Mouse (Mus musculus) left cerebral cortex, adult 8-10 months (tissue): Measurements from ENCODE around the gene Lyrm7. TPM values are rescaled to one million over a fixed set of nuclear protein-coding genes. Genes with fewer than 3 reads are reported as not detected.
"Not testable (repeated sequence)": the region's sequence is repeated elsewhere in the genome, so short reads cannot be mapped to it uniquely, and the experiment has no call there.

Source experiments
- DNase-seq, 2 experiments: peaks; one replicate each; pipeline ENCODE4 v3.0.0; 2022; ENCODE audit warnings: low spot score in 2 of 2
- total RNA-seq, 4 experiments: library from RNA; stranded (reverse); gene quantifications; 2 replicates each; pipeline ENCODE4 v1.2.4; 2022

The Lyrm7 gene
- total RNA-seq, 4 experiments from 2014 or later: 23.4 to 37.9 (median 27.9) TPM

DNA sequence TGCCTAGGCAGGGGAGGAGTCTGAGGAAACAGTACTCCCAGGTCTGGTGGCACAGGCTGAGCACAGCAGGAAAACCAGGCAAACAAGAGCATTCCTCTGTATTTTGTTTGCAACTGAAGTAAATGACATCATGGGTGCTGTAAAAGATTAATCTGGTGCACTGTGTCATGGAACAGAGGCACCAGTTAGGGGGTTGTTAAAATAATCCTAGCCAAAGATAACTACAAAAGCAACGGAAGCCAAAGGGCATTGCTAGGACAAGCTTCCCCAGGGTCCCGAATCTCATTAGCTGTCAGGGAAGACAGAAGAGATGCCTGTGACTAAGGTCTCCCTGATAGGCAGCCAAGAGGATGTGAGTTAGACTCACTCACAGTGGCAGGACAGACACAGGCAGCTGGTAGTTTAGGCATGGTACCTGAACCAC lies 20.3 kb upstream of the Lyrm7 start:
- no peak for DNase-seq

DNA sequence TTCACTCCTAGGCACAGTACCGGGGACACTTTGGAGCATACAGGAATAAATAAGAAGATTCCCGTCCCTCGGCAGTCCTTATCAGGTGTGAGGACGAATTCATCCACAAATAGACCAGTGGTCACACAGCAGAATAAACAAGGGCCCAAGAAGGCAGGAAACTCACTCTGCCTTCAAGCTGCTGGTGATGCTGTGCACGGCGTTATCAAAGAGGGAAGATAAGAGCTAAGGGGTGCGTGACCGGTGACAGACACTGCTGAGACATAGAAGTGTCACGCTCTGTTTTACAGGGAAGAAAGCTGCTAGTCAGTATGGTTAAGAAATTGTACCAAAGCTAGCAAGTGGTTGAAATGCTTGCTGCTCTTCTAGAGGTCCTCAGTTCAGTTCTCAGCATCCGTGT lies 19.2 kb upstream of the Lyrm7 start:
- no peak for DNase-seq

DNA sequence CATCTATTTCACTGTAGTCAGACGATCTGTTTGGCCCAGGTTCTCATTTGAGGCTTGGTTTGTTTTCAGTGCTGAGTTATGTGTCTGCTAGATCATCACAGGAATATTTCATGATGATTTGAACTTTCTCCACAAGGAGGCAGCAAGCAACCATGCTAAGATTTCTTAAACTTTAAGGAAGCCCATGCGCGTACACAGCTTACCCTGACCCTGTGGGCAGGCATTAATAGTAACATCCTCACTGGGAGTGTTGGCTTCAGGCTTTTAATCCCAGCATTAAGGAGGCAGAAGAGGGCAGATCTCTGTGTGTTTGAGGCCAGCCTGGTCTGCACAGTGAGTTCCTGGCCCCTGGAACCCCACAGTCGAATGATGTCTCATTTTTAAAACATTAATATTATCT lies 18.7 kb upstream of the Lyrm7 start:
- DNase-seq: no peak

DNA sequence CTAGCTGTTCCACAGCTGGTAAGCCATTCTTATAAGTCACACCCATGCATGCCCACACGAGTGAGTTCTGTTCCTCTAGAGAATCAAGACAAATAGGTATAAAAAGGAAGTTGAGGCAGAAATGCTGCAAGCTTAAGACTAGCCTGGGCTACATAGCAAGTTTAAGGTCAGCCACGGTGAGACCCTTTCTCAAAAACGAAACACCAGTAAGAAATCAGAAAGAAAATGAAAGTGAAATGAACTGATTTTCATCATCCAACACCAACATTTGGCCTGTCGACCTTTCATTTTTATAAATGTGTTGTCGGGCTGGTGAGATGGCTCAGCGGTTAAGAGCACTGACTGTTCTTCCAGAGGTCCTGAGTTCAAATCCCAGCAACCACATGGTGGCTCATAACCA lies 18.2 kb upstream of the Lyrm7 start:
- no peak for DNase-seq

DNA sequence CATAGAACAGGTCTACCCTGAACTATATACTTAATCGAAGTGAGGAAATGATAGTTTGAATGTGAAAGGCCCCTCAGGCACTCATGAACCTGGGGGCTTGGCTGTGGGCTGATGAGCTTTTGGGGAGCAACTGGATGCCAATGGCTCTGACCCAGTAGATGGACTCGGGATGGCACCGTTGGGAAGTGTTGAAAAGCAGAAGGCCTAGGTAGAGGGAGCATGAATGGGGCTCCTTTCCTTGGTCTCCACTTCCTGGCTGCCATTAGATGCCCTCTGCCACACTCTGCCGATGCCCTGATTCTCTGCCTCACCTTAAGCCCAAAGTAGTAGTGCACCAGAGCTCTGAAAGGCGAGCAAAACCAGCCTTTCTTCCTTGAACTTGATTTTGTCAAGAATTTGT lies 15.3 kb upstream of the Lyrm7 start:
- DNase-seq: no peak

DNA sequence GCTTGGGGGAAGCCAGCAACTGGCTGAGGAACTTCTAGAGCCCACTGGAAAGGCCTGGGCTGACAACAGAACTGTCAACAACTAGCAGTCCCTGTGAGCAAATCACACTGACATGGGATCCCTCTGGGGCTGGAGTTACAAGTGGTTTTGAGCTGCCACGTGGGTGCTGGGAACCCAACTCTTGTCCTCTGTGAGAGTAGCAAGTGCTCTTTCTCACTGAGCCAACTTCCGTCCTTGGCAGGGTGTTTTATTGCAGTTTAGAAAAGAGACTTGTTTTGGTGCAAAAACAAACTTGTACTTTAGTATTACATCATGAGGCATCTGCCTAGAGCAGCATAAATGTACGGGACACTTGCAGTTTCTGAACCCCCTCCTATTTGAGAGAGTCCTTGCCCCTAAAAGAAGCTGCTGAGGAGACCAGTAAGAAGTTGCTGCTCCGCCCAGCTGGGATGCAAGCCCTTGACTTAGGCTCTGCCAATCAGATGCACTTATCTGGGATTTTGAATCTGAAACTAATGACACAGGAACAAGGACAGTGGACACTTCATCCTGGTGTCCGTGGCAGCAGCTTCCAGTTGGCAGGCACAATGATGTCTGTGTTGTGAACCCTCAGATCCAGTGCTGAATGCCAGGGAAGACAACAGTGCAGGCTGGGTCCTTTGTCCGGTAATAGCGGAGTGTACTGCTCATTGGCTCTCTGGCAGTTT lies 11.3 kb upstream of the Lyrm7 start:
- DNase-seq: no peak

DNA sequence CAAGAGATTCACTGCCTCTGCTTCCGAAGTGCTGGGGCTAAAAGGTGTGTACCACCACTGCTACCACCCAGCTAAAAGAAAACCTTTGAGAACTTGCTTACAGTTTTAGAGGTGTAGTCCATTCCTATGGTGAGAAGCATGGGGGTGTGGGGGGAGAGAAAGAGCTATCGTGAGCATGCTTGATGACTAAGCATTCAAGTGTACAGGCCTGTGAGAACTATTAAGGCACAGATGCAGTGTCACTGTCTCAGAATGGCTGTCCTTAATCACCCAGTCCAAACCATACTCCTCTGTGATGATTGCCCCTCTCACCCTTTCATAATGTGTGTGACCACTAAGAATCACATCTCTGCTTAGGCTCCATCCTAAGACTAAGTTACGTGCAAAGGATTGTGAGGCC lies 8.6 kb upstream of the Lyrm7 start:
- no peak for DNase-seq

DNA sequence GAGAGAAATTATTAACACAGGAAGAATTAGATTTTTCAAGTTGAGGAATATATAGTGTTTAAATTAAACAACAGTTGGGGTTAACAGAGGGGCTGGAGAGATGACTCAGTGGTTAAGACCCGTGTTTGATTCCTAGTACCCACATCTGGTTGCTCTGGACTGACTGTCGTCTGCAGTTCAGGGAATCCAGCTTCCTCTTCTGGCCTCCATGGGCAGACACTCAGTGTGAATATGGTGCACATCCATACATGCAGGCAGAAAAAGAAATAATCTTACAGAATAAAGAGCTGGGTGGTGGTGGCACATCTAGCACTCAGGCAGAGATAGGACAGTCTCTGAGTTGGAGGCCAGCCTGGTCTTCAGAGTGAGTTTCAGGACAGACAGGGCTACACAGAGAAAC lies 7.7 kb upstream of the Lyrm7 start:
- no peak for DNase-seq

DNA sequence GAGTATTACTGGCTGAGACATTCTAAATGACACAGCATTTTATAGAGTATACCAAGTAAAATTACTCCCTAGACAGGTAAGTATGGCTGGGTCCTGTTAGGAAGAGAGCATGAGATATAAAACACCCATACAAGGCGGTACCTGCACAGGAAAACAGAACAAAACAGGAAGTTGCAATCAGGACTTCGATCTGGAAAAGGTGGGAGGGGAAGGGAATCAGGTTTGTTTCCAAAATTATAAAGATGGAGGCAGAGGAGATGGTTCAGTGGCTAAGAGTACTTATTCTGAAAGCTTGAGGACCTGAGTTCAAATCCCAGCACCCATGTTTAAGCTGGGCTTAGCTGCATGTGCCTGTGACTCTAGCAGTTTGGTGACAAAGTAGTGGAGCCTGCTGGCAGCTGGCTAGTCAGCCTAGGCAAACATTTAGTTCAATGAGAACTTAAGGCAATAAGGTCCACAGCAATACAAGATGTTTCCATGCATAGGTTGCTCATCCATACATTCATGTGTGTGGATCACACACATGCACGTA lies 7.3 kb upstream of the Lyrm7 start:
- DNase-seq: no peak

DNA sequence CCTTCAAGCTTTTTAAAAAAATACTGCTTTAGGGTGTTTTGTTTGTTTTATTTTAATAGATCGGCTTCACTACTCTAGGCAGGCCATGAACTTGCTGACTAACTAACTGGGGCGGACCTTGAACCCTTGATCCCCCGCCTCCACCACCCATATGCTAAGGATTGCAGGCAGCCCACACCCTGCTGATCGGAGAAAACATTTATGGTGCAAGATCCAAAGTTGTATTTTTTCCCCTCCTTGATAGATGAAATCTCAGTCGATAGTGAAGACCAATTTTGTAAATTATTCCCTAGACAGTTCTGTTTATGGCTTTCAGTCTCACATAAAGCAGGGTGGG lies 6.3 kb upstream of the Lyrm7 start:
- no peak for DNase-seq

DNA sequence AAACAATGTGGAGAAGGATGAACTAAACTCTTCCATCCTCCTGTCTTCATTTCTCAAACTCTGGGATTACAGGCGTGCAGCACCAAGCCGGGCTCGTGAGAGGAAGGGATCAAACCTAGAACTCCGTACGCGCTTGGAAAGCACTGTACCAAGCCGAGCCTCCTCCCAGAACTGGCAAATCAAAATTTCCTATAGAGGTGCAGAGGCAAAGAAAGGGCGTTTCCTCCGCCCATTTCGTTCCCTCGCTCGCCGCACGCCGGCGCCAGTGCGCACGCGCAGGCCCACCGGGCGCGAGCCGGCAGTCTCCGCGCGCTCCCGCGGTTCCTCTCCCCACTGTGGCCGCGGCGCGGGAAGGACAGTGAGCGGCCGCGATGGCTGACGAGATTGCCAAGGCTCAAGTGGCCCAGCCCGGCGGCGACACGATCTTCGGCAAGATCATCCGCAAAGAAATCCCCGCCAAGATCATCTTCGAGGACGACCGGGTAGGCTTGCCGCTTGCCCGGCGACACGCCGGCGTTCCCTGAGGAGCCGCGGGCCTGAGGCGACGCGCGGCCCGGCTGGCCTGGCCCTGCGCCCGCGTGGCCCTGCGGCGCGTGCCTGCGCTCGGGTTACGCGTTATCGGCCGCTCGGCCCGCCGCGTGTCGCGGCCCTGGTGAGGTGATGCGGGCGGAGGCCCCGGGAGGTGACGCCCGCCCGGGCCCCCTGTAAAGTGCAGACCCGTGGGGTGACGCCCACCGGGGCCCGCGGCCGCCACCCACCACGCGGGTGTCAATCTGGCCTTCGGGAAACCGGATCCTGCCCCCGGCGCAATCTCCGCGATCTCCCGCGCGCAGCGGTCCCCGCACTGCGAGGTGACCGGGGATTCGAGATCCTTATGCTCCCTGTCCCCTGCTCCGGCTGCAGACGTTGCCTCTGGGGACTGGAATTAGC lies 5.7 kb upstream of the Lyrm7 start, which contains the start of gene Hint1:
Hint1 (plus strand) TSS at position 265 of the 930 bp plus-strand sequence.
- DNase-seq: peak; percentile 84 to 85

DNA sequence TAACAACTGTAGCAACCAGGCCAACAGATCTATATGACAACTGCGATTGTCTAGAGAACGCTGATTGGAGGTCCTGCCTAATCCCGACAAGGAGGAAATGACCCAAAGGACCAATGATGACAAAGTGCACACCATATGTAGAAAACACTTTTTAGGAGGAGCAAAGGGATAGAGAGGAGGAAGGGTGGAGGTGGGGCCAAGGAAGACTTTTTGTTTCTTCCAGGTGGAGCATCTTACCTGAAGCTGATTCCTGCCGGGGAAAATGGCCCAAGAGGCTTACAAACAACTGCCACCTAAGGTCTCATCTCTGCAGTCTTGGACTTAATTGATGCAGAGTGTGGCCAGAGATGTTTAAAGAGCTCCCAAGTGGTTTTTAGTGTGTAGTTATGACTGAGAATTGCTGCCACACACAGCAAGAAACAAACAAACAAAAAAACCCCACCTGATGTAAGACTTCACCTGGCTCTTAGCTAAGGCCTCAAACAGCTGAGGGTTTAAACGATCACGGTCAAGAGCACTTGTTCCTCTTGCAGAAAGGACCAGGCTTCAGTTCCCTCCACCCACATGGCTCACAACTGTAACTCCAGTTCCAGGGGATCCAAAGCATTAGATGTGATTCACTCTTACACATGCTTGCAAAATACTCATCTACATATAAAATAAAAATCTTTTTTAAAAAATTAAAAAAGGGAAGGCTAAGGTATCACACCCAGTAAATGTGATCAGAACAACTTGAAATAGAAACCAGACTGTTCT lies 4.8 kb upstream of the Lyrm7 start:
- no peak for DNase-seq

DNA sequence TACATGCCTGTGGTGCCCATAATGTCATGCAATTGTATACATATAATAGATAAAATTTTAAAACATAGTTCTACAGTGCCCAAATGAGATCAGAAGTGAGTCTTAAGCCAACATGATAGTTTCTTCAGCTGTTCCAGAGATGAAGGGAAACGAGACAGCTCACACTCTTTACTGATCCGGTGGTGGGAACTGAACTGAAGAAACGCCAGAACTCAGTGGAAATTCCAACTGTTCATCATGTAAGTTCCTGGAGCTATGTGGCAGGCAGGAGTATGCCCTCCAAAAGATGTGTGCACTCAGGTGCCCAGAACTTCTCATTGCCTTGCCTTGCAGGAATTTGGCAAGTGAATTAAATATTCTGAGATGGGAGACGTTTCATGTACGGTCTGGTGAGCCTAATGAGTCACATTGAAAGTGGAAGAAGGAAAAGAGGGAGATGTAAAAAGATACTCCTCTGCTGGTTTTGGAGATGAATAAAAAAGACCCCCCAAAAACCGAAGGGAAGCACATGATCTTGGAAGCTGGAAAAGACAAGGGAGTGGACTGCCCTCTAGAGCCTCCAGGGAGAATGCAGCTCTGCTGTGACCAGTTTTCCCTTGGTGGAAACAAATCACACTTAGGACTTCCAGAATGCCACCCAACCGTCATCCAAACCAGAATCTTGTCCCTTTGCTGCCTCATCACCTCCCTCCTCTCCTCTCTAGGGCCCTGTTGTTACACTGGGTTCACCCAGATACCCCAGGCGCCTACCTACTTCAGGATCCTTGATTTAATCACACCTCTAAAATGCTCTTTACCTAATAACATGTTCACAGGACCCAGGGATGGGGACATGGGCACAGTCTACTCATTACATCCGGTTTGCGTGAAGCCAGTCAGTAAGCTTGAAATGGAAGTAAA lies 2.2 kb upstream of the Lyrm7 start:
- no peak for DNase-seq

DNA sequence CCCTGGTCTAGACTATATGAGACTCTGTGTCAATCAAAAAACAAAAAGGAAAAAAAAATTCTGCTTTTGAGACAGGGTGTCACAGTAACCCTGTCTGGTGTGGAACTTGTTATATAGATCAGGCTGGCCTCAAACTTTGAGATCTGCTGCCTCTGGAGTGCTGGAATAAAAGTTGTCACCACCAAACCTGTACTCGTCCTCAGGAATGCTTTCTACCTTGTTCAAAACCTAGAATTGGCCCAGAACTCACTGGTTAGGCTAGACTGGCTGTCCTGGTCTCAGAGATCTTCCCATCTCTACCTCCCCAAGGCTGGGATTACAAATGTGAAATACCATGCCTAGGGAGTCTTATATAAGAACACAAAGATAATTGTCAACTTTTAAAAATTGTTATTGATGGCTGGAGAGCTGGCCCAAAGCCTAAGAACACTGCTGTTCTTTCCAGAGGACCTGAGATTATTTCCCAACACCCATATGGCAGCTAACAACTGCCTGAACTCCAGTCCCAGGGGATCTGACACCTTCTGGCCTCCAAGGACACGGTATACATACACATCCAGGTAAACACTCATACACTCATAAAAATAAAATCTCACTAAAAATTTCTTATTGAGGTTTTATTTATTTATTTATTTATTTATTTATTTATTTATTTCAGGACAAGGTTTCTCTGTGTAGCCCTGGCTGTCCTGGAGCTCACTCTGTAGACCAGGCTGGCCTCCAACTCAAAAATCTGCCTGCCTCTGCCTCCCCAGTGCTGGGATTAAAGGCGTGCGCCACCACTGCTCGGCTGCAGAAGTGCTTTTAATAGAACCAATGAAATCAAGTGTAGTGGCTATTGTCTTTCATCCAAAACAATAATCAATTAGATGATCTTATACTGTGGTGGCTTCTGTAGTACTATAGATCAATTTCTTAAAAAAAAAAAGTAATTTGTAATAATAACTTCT lies 1.0 kb upstream of the Lyrm7 start:
- no peak for DNase-seq

DNA sequence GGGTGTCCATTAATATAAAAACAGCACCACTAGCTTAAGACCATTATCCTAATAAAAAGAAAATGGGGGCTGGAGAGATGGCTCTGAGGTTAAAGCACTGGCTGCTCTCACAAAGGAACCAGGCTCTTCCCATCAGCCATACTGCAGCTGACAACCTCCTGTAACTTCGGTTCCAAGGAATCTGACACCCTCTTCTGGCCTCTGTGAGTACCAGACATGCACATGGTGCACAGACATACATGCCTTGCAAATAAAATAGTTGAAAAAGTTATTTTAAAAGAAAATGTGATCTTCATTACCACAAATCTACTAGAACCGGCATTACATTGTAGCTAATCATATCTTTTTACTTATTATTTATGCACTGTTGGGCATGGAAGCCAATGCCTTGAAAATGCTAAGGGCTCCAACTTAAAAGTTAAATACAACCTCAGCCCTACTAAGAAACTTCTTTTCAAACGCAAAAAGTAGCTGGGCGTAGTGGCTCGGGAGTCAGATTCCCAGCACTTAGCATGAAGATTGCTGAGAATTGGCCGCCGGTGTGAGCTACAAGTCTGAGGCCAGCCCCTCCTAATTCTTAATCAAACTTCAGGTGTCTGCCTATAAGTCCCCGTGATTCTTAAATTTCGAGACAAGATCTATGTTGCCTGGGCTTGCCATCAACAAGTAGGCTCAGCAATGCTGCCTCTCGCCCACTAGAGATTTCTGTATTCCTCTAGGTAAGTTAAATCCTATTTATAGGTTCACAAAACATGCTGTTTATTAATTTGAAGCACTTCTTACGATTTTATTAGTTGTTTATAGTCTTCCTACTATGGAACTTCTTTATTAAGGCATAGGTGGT lies 1.2 kb downstream of the Lyrm7 start:
- no peak for DNase-seq

DNA sequence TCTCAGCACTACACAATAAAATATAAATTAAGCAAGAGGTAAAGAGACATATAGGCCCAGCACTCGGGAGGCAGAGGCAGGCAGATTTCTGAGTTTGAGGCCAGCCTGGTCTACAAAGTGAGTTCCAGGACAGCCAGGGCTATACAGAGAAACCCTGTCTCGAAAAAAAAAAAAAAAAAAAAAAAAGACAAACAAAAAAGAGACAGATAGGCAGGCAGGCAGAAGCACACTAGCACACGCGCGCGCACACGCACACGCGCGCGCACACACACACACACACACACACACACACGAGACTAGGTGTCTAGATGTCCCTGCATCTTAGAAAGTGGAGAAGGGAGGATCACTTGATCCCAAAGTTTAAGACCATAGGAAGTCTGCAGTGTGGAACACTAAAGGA lies 1.8 kb downstream of the Lyrm7 start:
- not testable (repeated sequence) for DNase-seq

DNA sequence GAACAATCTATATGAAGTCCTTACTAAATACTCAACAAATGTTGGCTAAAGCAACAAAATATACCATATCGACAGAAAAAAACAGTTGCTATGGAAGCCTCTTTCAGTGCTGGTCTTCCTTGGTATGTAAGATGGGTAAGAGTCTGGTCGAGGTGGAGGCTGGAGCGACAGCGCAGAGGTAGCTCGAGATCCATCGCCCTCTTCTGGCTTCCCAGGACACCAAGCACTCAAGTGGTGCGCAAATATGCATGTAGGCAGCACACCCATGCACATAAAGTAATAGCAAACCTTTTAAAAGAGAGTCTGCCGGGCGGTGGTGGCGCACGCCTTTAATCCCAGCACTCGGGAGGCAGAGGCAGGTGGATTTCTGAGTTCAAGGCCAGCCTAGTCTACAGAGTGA lies 9.1 kb downstream of the Lyrm7 start:
- DNase-seq: no peak

DNA sequence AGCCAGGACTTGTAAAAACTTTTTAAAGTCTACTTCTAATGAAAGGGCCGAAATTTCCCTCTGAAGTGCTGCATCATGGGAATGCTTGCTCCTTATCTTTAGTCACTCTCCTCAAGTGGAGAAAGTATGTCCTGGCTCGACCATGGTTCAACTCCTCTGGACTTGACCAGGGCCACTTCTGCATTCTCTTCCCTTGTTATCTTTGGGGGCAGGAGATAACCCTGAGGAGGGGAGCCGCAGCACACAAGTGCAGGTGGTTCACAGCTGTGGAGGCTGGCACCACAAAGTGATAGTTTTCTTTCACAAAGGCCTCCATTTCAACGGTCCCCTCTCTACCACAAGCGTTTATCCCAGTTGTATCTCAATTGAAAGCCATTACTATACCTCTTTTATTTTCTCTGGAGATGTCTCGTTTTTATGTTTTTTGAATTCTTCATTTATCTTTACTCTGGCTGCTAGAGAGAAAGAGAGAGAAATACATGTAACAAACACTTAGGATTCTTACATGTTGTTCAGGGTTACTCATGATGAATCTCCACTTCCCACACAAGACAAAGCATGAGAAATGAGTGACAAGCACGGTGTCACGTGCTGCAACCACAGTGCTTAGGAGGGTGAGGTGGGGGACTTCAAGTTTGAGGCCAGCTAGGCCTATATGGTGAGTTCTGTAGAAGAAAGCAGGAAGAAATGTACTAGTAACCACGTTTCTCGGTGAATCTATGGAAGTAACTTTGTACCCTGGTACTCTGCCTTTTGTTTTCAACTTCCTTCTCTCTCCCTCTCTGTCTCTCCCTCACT lies 10.6 kb downstream of the Lyrm7 start:
- DNase-seq: no peak
